Mouse (Mus musculus) E14TG2a.4 (cell line): ENCODE data around the gene Sema6d.

Source experiments
- CTCF ChIP-seq: conservative IDR thresholded peaks from 2 replicates; pipeline ENCODE4 v1.5.1; 2014; ENCODE audit warnings: low read length
- NANOG ChIP-seq: IDR thresholded peaks from 2 replicates; pipeline ENCODE4 v1.6.1; 2014; ENCODE audit warnings: borderline replicate concordance, low read length, mixed read lengths
- POU5F1 ChIP-seq: IDR thresholded peaks from 2 replicates; pipeline ENCODE4 v1.6.1; 2014; ENCODE audit warnings: low read length, borderline replicate concordance

GRCm38 (mm10) chr2:124563759-124564158 lies 474.0 kb downstream of the Sema6d start:
- TF ChIP-seq CTCF (no peak), POU5F1 (no peak), NANOG (no peak)
